Mouse (Mus musculus): ENCODE results near the gene Macf1.

DNA sequence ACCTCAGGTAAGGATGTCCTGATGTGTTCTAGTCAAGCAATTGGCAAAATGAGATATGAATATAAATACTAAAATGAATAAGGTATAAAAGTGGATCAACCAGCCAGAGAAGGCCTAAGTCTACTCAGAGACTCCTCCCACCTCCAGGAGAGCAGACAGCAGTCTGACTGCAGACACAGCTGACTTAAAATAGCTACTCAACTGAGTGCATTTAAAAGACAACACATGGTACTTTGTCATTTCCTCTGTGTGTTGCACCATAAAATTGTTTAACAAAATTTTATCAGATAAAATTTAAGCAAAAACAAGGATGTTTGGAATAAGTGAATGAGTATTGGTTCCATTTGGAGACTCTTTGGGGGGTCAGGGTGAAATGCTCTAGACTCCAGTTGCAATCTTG is 67.7 kb downstream of the Macf1 start:
- no peak for TF ChIP-seq CTCF (IDR thresholded peaks at IDR 0.05)
- TF ChIP-seq POLR2A (IDR thresholded peaks at IDR 0.05; ENCODE audit: insufficient read depth, low read depth, low read length) = no peak
- TF ChIP-seq EP300 (IDR thresholded peaks at IDR 0.05; ENCODE audit: insufficient read depth, low read depth, low read length) = no peak
